Comparison of ENCODE assay signal across 8 mouse cellular contexts in the genomic region with DNA sequence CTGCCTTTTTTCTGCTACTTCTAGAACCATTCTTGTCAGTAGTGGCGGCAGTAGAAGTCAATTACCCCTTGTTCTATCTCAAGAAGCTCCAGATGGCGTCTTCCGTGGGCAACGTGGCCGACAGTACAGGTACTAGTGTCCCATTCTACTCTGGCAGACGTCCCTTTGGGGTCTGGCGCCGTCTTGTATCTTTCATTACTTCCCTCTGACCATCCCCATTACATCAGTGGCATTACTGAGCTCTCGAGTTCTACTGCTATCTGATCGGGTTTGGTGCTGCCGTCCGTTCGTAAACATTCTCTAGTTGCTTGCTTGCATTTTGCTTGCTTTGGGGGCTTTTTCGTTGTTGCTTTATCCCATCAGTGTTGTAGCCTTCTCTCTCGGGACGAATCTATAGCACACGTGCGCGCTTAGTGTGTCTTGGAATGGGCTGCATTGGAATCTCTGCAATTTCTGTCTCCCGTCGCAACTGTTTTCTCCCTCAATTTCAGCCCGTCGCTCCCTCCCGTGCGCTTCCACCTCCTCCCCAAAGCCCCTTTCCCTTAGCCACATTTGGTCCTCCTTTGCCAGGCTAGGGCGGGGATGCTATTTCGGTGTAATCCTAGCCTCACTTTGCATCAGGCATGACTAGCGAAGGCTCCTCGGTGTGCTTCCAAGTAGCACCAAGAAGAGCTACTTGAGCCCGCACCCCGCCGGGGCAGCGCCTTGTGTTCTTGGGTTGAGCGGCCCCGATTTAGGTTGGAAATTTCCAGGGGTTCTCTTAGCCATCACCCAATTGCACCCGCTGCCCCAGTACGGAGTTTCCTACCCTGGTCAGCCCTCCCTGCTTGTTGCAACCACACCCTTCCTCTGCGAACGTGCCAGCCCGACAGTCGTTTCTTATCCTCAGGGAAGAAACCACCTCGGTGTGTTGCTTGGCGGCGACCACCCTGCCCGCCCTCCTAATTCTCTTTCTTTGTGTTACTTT. TPM values are rescaled to one million over a fixed set of nuclear protein-coding genes. Genes with fewer than 3 reads are reported as not detected.
DNase-seq lines count a peak whose midpoint lies in the region; ATAC-seq and TF ChIP-seq lines count a peak whose summit lies in the region.

No protein-coding gene starts in this region.

- no peaks in the 10 kb centered on the region for H3K9me3 ChIP-seq in ES-Bruce4 (replicated peaks; ENCODE audit: control insufficient read depth, insufficient read depth, low read length, poor library complexity, severe bottlenecking)
- no peaks in the 10 kb centered on the region for H3K9me3 ChIP-seq in forebrain, embryonic 10.5 days
- H3K9me3 ChIP-seq in lung, embryonic 16.5 days (ENCODE audit: control insufficient read depth, low read length), result no peaks in the 10 kb centered on the region

- H3K4me2 ChIP-seq in lung, embryonic 16.5 days (ENCODE audit: low read depth, low read length), result peak overlapping the region; percentile 65

- intact Hi-C loops in heart, postnatal 10 days (cut with DNase I), result no loop called here

- peak overlapping the region; percentile 88 for H3K9ac ChIP-seq in ES-Bruce4 (ENCODE audit: low read depth, poor library complexity, severe bottlenecking)
- peak overlapping the region; percentile 83 for H3K9ac ChIP-seq in lung, embryonic 16.5 days (ENCODE audit: low read length)

- peaks cover 12% of the 10 kb centered on the region for H3K36me3 ChIP-seq in ES-Bruce4 (ENCODE audit: control insufficient read depth, insufficient read depth, low read length, poor library complexity, severe bottlenecking)
- H3K36me3 ChIP-seq in forebrain, embryonic 10.5 days (replicated peaks), result peaks cover 18% of the 10 kb centered on the region
- H3K36me3 ChIP-seq in lung, embryonic 16.5 days (ENCODE audit: control insufficient read depth, insufficient read depth, low read length), result no peaks in the 10 kb centered on the region

- no peaks in the 10 kb centered on the region for H3K4me1 ChIP-seq in ES-Bruce4 (ENCODE audit: control insufficient read depth, insufficient read depth, low read length)
- no peaks in the 10 kb centered on the region; the same call in 1 of the 2 replicates for H3K4me1 ChIP-seq in brown adipose tissue, adult 24 weeks (ENCODE audit: control insufficient read depth, insufficient read depth, insufficient read length, low read length)
- peaks cover 33% of the 10 kb centered on the region for H3K4me1 ChIP-seq in forebrain, embryonic 10.5 days
- H3K4me1 ChIP-seq in lung, embryonic 16.5 days (replicated peaks; ENCODE audit: control insufficient read depth, insufficient read depth, low read length), result no peaks in the 10 kb centered on the region

- 16% methylated on average over 45 of the region's 45 CpGs for WGBS in forebrain, embryonic 10.5 days
- 15% methylated on average over 45 of the region's 45 CpGs for WGBS in lung, embryonic 16.5 days

- no peak; the same call in 1 of the 2 replicates for TF ChIP-seq EP300 in ES-Bruce4 (IDR thresholded peaks at IDR 0.05; ENCODE audit: insufficient read depth, low read depth, low read length)

- TF ChIP-seq CTCF in ES-Bruce4 (IDR thresholded peaks at IDR 0.05; ENCODE audit: low read depth, low read length), result no peak
- no peak for TF ChIP-seq CTCF in layer of hippocampus, adult 2 months (conservative IDR thresholded peaks at IDR 0.05)

- peak overlapping the region; percentile 86 for H3K27ac ChIP-seq in ES-Bruce4 (ENCODE audit: insufficient read depth, low read length)
- H3K27ac ChIP-seq in brown adipose tissue, adult 24 weeks (replicated peaks; ENCODE audit: low read depth, low read length), result peak overlapping the region; percentile 93
- H3K27ac ChIP-seq in forebrain, embryonic 10.5 days, result peak overlapping the region; percentile 94
- H3K27ac ChIP-seq in layer of hippocampus, adult 2 months, result peak overlapping the region; percentile 98
- H3K27ac ChIP-seq in lung, embryonic 16.5 days (ENCODE audit: low read length), result peak overlapping the region; percentile 76

- no peaks in the 10 kb centered on the region for H3K27me3 ChIP-seq in ES-Bruce4 (ENCODE audit: control insufficient read depth, insufficient read depth, low read length, poor library complexity, severe bottlenecking)
- H3K27me3 ChIP-seq in forebrain, embryonic 10.5 days (ENCODE audit: poor library complexity, severe bottlenecking), result peaks cover 66% of the 10 kb centered on the region
- peaks cover 2% of the 10 kb centered on the region for H3K27me3 ChIP-seq in lung, embryonic 16.5 days (ENCODE audit: control insufficient read depth, insufficient read depth, low read depth, low read length)

- H3K4me3 ChIP-seq in ES-Bruce4 (ENCODE audit: low read depth, low read length), result peak overlapping the region; percentile 96
- peak overlapping the region; percentile 91 for H3K4me3 ChIP-seq in brown adipose tissue, adult 24 weeks (ENCODE audit: insufficient read depth, low read depth, low read length)
- H3K4me3 ChIP-seq in forebrain, embryonic 10.5 days, result peak overlapping the region; percentile 72
- peak overlapping the region; percentile 75 for H3K4me3 ChIP-seq in layer of hippocampus, adult 2 months
- H3K4me3 ChIP-seq in lung, embryonic 16.5 days (ENCODE audit: low read length), result peak overlapping the region; percentile 66

- peak; percentile 46; the same call in 1 of the 2 replicates for ATAC-seq in lung, embryonic 16.5 days (ENCODE audit: low read depth)

- peak; percentile 12 for TF ChIP-seq POLR2A in ES-Bruce4 (IDR thresholded peaks at IDR 0.05; ENCODE audit: insufficient read depth, low read length)

- peak; percentile 47 for DNase-seq in forebrain, embryonic 10.5 days (ENCODE audit: extremely low spot score, low spot score)
- peak; percentile 44 to 47 for DNase-seq in heart, postnatal 10 days
- peak in 1 of 2 experiments; percentile 11 for DNase-seq in layer of hippocampus, adult 2 months (ENCODE audit: low spot score in 2 of 2)
- peak; percentile 2 for DNase-seq in ovary, postnatal 10 days (ENCODE audit: low spot score)
- DNase-seq in thymus, postnatal 10 days (ENCODE audit: low spot score in 2 of 2), result peak; percentile 8 to 14

RNA-seq across cellular contexts. Expression of a gene that starts 0.6 kb away (rescaled TPM):
- polyA plus RNA-seq in ES-Bruce4 (2011; ENCODE audit: insufficient read depth, insufficient read length, low read depth, missing spikeins), result 303 and 324 TPM in 2 replicates
- polyA plus RNA-seq in brown adipose tissue, adult 24 weeks (2012; ENCODE audit: insufficient read depth, insufficient read length, missing spikeins), result 41.8 and 49.2 TPM in 2 replicates
- polyA plus RNA-seq in forebrain, embryonic 10.5 days (2016; fragmentation: Nextera tagmentation; extraction: Ambion mirVana), result 130 and 131 TPM in 2 replicates
- 10 to 100 TPM; 81.7 to 89.5 TPM for total RNA-seq in heart, postnatal 10 days (2021)
- 100 to 1,000 TPM; 228 to 241 TPM for total RNA-seq in layer of hippocampus, adult 2 months (2021)
- polyA plus RNA-seq in lung, embryonic 16.5 days (2015; fragmentation: Nextera tagmentation; extraction: Ambion mirVana), result 149 and 150 TPM in 2 replicates
